Comparison of ENCODE assay signal across 10 mouse cellular contexts in genomic region chr12:24963393-24964022, GRCm38 (mm10). TPM values are rescaled to one million over a fixed set of nuclear protein-coding genes. Genes with fewer than 3 reads are reported as not detected.
DNase-seq lines count a peak whose midpoint lies in the region; ATAC-seq and TF ChIP-seq lines count a peak whose summit lies in the region.
"Had no signal": no experiment of that assay in that cellular context is flagged by ENCODE, and none has a peak within 500 bp of the region (broad histone marks: within the 10 kb centered on the region; RNA-seq: fewer than 3 reads in every experiment).

No protein-coding gene starts in this region.

- peaks cover 11% of the 10 kb centered on the region for H3K36me3 ChIP-seq in midbrain, embryonic 14.5 days (ENCODE audit: control insufficient read depth, insufficient read depth, low read length)
- H3K36me3 ChIP-seq in midbrain, postnatal 0 days (ENCODE audit: insufficient read depth, low read length), result peaks cover 12% of the 10 kb centered on the region
- H3K36me3 ChIP-seq in stomach, embryonic 14.5 days (ENCODE audit: control insufficient read depth, insufficient read depth, low read length), result peaks cover 10% of the 10 kb centered on the region; the same call in 1 of the 2 replicates
- no peaks in the 10 kb centered on the region; the same call in 1 of the 2 replicates for H3K36me3 ChIP-seq in hindbrain, embryonic 11.5 days (ENCODE audit: control insufficient read depth, insufficient read depth, low read length)
- peaks cover 24% of the 10 kb centered on the region for H3K36me3 ChIP-seq in midbrain, embryonic 10.5 days
- H3K36me3 ChIP-seq: lung, embryonic 15.5 days had no signal

- DNase-seq in midbrain, embryonic 14.5 days, result peak; percentile 14
- no peak for DNase-seq in midbrain, postnatal 0 days (ENCODE audit: low spot score)
- peak; percentile 30 for DNase-seq in kidney, postnatal 10 days
- no peak for DNase-seq in hindbrain, embryonic 11.5 days (ENCODE audit: low spot score)
- DNase-seq in Muller cell, postnatal 12 days (ENCODE audit: inconsistent ontology term), result no peak
- no peak for DNase-seq in midbrain, embryonic 10.5 days (ENCODE audit: low spot score)
- DNase-seq: cerebellum, adult 8-10 months had no signal

- no peak overlapping the region for H3K9ac ChIP-seq in midbrain, embryonic 14.5 days (replicated peaks; ENCODE audit: low read length)
- no peak overlapping the region for H3K9ac ChIP-seq in midbrain, postnatal 0 days (replicated peaks; ENCODE audit: low read length, poor library complexity, severe bottlenecking)
- no peak overlapping the region for H3K9ac ChIP-seq in stomach, embryonic 14.5 days (replicated peaks; ENCODE audit: low read depth, low read length)
- H3K9ac ChIP-seq in hindbrain, embryonic 11.5 days (ENCODE audit: low read depth, low read length), result no peak overlapping the region
- H3K9ac ChIP-seq: lung, embryonic 15.5 days had no signal

- TF ChIP-seq CTCF in midbrain, postnatal 0 days (IDR thresholded peaks at IDR 0.05), result no peak

- H3K4me3 ChIP-seq in midbrain, embryonic 14.5 days (replicated peaks; ENCODE audit: low read depth, low read length), result no peak overlapping the region
- H3K4me3 ChIP-seq in midbrain, postnatal 0 days (ENCODE audit: low read depth, low read length), result no peak overlapping the region
- no peak overlapping the region for H3K4me3 ChIP-seq in stomach, embryonic 14.5 days (ENCODE audit: low read depth, low read length)
- no peak overlapping the region for H3K4me3 ChIP-seq in hindbrain, embryonic 11.5 days (ENCODE audit: low read depth, low read length)
- no peak overlapping the region for H3K4me3 ChIP-seq in midbrain, embryonic 10.5 days
- H3K4me3 ChIP-seq: lung, embryonic 15.5 days had no signal

- H3K4me1 ChIP-seq in midbrain, embryonic 14.5 days (ENCODE audit: control insufficient read depth, insufficient read depth, low read length), result no peaks in the 10 kb centered on the region
- no peaks in the 10 kb centered on the region for H3K4me1 ChIP-seq in midbrain, postnatal 0 days (ENCODE audit: insufficient read depth, low read length)
- no peaks in the 10 kb centered on the region for H3K4me1 ChIP-seq in stomach, embryonic 14.5 days (ENCODE audit: control insufficient read depth, insufficient read depth, low read length)
- no peaks in the 10 kb centered on the region for H3K4me1 ChIP-seq in hindbrain, embryonic 11.5 days (replicated peaks; ENCODE audit: control insufficient read depth, insufficient read depth, low read length)
- H3K4me1 ChIP-seq in midbrain, embryonic 10.5 days, result no peaks in the 10 kb centered on the region
- H3K4me1 ChIP-seq: lung, embryonic 15.5 days had no signal

- H3K27me3 ChIP-seq in midbrain, embryonic 14.5 days (ENCODE audit: control insufficient read depth, insufficient read depth, low read length), result no peaks in the 10 kb centered on the region
- no peaks in the 10 kb centered on the region for H3K27me3 ChIP-seq in midbrain, postnatal 0 days (ENCODE audit: insufficient read depth, low read length)
- H3K27me3 ChIP-seq in stomach, embryonic 14.5 days (ENCODE audit: control insufficient read depth, insufficient read depth, low read length), result no peaks in the 10 kb centered on the region
- H3K27me3 ChIP-seq in hindbrain, embryonic 11.5 days (ENCODE audit: control insufficient read depth, insufficient read depth, low read length), result no peaks in the 10 kb centered on the region
- H3K27me3 ChIP-seq in midbrain, embryonic 10.5 days (ENCODE audit: low read depth, poor library complexity, severe bottlenecking), result no peaks in the 10 kb centered on the region
- H3K27me3 ChIP-seq: lung, embryonic 15.5 days had no signal

- H3K4me2 ChIP-seq in midbrain, embryonic 14.5 days (ENCODE audit: low read length), result no peak overlapping the region
- no peak overlapping the region for H3K4me2 ChIP-seq in midbrain, postnatal 0 days (ENCODE audit: low read depth, low read length, poor library complexity, severe bottlenecking)
- H3K4me2 ChIP-seq in stomach, embryonic 14.5 days (replicated peaks; ENCODE audit: low read depth, low read length), result no peak overlapping the region
- H3K4me2 ChIP-seq in hindbrain, embryonic 11.5 days (replicated peaks; ENCODE audit: low read depth, low read length), result no peak overlapping the region
- H3K4me2 ChIP-seq: lung, embryonic 15.5 days had no signal

- H3K27ac ChIP-seq in midbrain, embryonic 14.5 days (replicated peaks; ENCODE audit: low read depth, low read length), result no peak overlapping the region
- H3K27ac ChIP-seq in midbrain, postnatal 0 days (ENCODE audit: low read depth, low read length), result no peak overlapping the region
- peak overlapping the region; percentile 27; the same call in 1 of the 2 replicates for H3K27ac ChIP-seq in stomach, embryonic 14.5 days (ENCODE audit: low read length)
- H3K27ac ChIP-seq in hindbrain, embryonic 11.5 days (ENCODE audit: low read depth, low read length), result no peak overlapping the region
- H3K27ac ChIP-seq in midbrain, embryonic 10.5 days (replicated peaks), result no peak overlapping the region
- H3K27ac ChIP-seq: lung, embryonic 15.5 days had no signal

- H3K9me3 ChIP-seq in midbrain, embryonic 14.5 days (ENCODE audit: control insufficient read depth, low read length), result no peaks in the 10 kb centered on the region
- H3K9me3 ChIP-seq in midbrain, postnatal 0 days (ENCODE audit: low read length), result no peaks in the 10 kb centered on the region
- no peaks in the 10 kb centered on the region for H3K9me3 ChIP-seq in stomach, embryonic 14.5 days (ENCODE audit: control insufficient read depth, low read depth, low read length)
- no peaks in the 10 kb centered on the region for H3K9me3 ChIP-seq in hindbrain, embryonic 11.5 days (ENCODE audit: control insufficient read depth, low read length)
- no peaks in the 10 kb centered on the region; the same call in 1 of the 2 replicates for H3K9me3 ChIP-seq in midbrain, embryonic 10.5 days (replicated peaks)
- H3K9me3 ChIP-seq: lung, embryonic 15.5 days had no signal

- WGBS in midbrain, embryonic 14.5 days, result 68% methylated on average over 13 of the region's 13 CpGs
- WGBS in midbrain, postnatal 0 days, result 67% methylated on average over 13 of the region's 13 CpGs
- WGBS in stomach, embryonic 14.5 days, result 64% methylated on average over 13 of the region's 13 CpGs
- WGBS in hindbrain, embryonic 11.5 days, result 84% methylated on average over 13 of the region's 13 CpGs
- 82% methylated on average over 13 of the region's 13 CpGs for WGBS in midbrain, embryonic 10.5 days

- ATAC-seq in midbrain, embryonic 14.5 days (ENCODE audit: low FRiP score, low TSS enrichment), result no peak
- ATAC-seq in midbrain, postnatal 0 days (ENCODE audit: low FRiP score), result no peak
- 0 out of 2 replicates have a peak, but pooled peaks have one; percentile 53 for ATAC-seq in erythroid progenitor cell, adult 5-6 weeks (replicated peaks; ENCODE audit: low FRiP score, poor library complexity, severe bottlenecking)
- no peak for ATAC-seq in stomach, embryonic 14.5 days (ENCODE audit: insufficient number of reproducible peaks, insufficient read depth, low FRiP score, low read depth)
- no peak for ATAC-seq in hindbrain, embryonic 11.5 days (ENCODE audit: low FRiP score)

RNA-seq across cellular contexts. Expression of gene Kidins220, which starts 11.2 kb away (rescaled TPM):
- 188 and 219 TPM in 2 replicates for polyA plus RNA-seq in midbrain, embryonic 14.5 days (2014; fragmentation: Nextera tagmentation; extraction: Ambion mirVana)
- 295 and 357 TPM in 2 replicates for total RNA-seq in midbrain, postnatal 0 days (2014; rRNA removed)
- 98.2 and 104 TPM in 2 replicates for polyA plus RNA-seq in midbrain, postnatal 0 days (2015; fragmentation: Nextera tagmentation; extraction: Ambion mirVana)
- total RNA-seq in erythroid progenitor cell, adult 5-6 weeks (2015; ENCODE audit: low replicate concordance), result 38.6 and 52.6 TPM in 2 replicates
- 32.7 and 42.7 TPM in 2 replicates for total RNA-seq in erythroid progenitor cell, adult 5-6 weeks (2017; ENCODE audit: low replicate concordance)
- 38.2 and 41.5 TPM in 2 replicates for polyA plus RNA-seq in stomach, embryonic 14.5 days (2014; fragmentation: Nextera tagmentation; extraction: Ambion mirVana)
- polyA plus RNA-seq in hindbrain, embryonic 11.5 days (2014; fragmentation: Nextera tagmentation; extraction: Ambion mirVana), result 65.9 and 69.2 TPM in 2 replicates
- polyA plus RNA-seq in midbrain, embryonic 10.5 days (2016; fragmentation: Nextera tagmentation; extraction: Ambion mirVana), result 22.9 and 39.4 TPM in 2 replicates

Comparison
In these comparisons a context has a peak if more than half of its experiments do, and no peak if none do; other contexts are left out.
1. DNase-seq: peak in midbrain, embryonic 14.5 days (single experiment) and kidney, postnatal 10 days (single experiment); none in midbrain, postnatal 0 days (single experiment), hindbrain, embryonic 11.5 days (single experiment), Muller cell, postnatal 12 days (single experiment) and midbrain, embryonic 10.5 days (single experiment).